Mouse (Mus musculus) adrenal gland, postnatal 10 days (tissue): ENCODE measurements around the gene Slamf9. TPM values are rescaled to one million over a fixed set of nuclear protein-coding genes. Genes with fewer than 3 reads are reported as not detected.

Source experiments
- DNase-seq: peaks from one replicate; pipeline ENCODE4 v3.0.0; 2021; ENCODE audit warnings: mixed read lengths
- total RNA-seq, 2 experiments: library from RNA; stranded (reverse); gene quantifications; 2 replicates each; pipeline ENCODE4 v1.2.3; 2021

Slamf9 gene
- total RNA-seq, 2 experiments from 2014 or later = 0.97 to 1.3 TPM

GRCm38 (mm10) chr1:172462534-172462933 is 12.6 kb upstream of the Slamf9 start:
- DNase-seq = no peak

GRCm38 (mm10) chr1:172463387-172464333 is 11.5 kb upstream of the Slamf9 start:
- no peak for DNase-seq

DNA sequence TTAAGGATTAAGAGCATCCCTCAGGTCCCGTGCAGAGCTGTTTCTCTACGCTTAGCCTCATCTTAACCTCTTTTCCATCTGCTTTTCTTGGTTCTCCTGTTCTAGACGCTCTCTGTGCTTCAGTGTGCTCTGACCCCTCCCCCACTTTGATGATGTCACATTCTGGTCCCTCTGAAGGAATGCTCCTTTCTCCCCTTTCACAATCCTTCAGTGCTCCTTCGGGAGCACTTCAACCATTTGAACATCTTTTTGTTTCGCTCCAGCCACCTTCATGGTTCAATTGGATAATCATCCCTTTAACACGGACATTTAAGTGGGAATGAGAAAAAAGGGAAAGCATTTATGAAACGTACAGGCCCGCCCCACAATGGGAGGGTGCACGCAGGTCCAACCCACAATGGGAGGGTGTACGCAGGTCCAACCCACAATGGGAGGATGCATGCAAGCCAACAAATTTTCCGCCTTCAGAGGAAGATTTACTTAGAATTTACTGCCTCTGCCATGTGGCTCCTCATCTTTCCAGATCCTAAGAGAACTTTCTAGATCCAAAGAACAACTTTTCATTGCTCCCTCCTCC is 6.8 kb upstream of the Slamf9 start:
- DNase-seq = no peak

- no peak for DNase-seq
These were observed 5.8 kb upstream of the Slamf9 start for GRCm38 (mm10) chr1:172469373-172469772.

DNA sequence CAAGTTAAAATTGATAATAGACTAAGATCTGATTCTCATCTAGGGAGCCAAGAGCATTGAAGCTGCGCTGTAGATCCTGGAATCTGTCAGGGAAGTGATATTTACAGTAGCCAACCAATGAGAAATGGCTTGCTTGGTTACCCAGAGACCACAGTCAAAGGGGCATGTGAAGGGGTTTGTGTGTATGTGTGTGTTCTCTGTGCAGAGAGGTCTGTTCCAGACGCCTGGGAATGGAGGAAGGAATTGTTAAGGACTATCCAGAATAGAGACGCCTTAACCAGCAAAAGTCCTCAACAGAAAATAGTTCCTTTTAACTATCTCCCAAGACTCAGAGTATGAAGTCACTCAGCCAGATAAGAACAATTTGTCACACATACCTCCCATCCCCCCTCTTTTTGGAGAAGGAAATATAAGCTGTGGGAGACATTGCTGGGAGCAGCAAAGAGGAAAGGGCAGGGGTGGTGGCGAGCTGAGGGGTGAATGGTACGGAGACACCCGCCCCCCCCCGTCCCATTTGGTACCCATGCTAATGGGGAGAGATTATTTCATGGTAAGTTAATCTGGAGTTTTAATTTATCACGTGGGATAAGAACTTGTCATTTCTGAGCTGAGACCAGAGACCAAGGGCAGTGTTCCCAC is 5.2 kb upstream of the Slamf9 start:
- DNase-seq = no peak

DNA sequence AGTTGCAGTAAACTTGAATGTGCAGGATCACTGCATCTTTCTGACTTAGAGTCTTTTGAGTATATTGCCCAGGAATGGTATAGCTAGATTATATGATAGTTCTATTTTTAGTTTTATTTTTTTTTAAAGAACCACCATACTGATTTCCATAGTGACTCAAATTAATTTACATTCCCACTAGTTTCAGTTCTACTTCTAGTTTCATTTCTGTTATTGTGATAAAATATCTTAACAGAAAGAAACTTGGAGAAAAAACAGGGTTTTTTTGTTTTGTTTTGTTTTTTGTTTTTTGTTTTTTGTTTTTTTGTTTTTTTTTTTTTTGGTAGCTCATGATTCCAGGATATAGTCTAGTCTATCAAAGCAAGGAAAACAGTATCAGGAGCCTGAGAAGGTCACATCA is 2.2 kb upstream of the Slamf9 start:
- no peak for DNase-seq

- no peak for DNase-seq
These were observed 962 bp upstream of the Slamf9 start for GRCm38 (mm10) chr1:172474196-172474595.

DNA sequence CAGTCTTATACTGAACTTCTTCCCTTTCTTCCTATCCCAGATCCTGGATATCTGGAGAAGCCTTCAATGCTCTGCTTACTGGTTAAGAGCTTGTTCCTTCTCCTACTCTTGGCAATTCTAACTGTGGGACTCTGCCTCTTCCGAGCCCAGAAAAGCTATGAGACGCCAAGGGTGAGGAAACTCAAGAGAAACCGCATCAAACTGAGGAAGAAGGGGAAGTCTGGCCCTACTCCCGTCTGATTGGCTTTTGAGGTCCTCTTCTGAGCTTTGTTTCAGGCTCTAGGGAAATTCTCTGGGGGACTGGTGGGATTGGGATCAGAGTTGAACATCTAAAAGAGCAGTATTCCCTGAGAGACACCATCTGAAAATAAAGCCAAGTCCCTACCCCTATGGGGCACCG is 2.9 kb downstream of the Slamf9 start:
- DNase-seq = no peak

- no peak for DNase-seq
These were observed 5.2 kb downstream of the Slamf9 start for GRCm38 (mm10) chr1:172480376-172480775.

GRCm38 (mm10) chr1:172481111-172481510 is 6.0 kb downstream of the Slamf9 start:
- no peak for DNase-seq

- peak; percentile 87 for DNase-seq
These were observed 6.6 kb downstream of the Slamf9 start, which contains the start of gene Igsf9 for GRCm38 (mm10) chr1:172481540-172482280. Gene Igsf9 (plus strand): TSS chr1:172481788.

DNA sequence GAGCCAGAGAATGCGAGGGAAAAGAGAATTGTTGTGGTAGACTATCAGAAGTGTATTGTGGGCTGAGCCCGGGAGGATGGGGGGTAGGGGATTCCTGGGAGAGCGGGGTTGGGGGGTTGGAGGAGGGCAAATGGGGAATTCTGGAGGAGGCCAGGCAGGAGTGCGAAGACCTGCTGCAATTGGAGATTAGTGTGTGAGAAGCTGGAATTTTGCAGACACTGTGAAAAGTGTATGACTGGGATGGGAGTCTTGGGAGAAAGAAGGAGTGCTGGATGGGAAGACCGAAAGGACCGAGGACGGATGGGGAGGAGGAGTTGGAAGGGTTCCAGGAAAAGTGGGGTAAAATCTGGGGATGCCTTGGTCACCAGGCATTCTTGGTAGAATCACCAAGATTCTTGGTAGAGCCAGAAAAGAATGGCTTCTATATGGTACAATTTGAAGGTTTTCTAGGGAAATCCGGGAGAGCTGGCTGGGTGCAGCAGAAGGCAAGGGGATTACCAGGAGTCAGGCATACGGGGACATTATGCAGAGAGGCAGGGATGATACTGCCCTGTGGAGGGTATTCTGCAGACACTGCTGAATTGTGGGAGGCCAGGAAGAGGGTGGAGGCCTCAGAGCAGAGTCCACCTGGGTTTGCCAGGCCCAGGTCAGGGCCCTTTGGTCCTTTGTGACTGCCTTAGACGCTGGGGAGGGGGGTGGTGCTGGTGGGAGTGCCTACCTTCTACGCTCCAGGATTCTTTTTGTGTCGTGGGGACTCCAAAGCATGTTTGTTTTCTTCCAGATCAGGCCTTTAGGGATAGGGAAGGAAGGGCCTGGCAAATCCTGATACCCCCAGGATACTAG is 7.6 kb downstream of the Slamf9 start:
- no peak for DNase-seq

DNA sequence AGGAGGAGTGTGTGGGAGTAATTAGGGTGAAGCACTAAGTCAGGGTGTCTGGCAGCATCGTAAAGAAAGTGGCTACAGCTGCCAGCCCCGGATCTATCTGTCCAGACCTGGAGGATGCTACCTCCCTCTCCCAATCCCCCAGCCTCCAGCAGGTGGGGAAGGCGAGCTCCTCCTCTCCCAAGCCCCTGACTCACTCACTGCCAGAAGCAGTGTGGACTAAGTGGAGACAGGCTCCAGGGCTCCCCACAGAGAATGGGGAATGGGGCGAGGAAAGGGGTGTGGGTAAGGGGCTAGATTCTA is 8.2 kb downstream of the Slamf9 start:
- DNase-seq = no peak

DNA sequence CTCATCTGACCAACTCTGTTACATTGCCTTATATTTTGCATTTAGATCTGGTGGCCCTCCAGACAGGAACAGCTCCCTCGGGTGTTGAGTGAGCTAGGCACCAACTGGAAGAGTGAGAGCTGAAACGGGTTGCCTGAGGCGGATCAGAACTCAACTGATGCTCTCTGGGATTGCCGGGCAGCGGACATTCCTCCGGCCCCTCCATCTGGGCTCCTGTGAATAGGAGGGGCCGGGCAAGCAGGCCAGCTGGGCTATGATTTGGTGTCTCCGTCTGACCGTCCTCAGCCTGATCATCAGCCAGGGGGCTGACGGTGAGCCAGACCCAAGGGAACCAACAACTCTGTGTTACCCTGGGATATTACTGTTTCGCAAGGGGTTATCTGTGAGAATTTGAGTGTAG is 9.1 kb downstream of the Slamf9 start:
- no peak for DNase-seq

GRCm38 (mm10) chr1:172484671-172485070 is 9.5 kb downstream of the Slamf9 start:
- DNase-seq = no peak

GRCm38 (mm10) chr1:172485821-172486220 is 10.7 kb downstream of the Slamf9 start:
- no peak for DNase-seq

GRCm38 (mm10) chr1:172486236-172486635 is 11.1 kb downstream of the Slamf9 start:
- DNase-seq = no peak

DNA sequence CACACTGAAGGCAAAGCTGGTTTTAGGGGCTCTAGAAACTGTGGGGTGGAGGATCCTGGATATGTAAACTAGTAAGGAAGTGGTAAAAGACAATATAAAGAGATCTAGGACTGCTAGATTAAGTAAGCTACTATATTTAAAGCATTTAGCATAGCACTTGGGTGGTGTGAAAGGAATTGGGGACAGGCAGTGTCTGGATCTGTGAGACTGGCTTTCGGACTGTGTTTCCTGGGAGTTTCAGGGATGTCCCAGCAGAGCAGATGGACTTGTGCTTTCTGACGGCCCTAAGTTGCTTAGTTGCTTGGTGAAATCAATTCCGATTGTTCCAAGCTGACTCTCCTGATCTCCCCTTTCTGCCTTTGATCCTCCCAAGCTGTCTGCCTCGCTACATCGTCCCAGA is 11.5 kb downstream of the Slamf9 start:
- DNase-seq = no peak

DNA sequence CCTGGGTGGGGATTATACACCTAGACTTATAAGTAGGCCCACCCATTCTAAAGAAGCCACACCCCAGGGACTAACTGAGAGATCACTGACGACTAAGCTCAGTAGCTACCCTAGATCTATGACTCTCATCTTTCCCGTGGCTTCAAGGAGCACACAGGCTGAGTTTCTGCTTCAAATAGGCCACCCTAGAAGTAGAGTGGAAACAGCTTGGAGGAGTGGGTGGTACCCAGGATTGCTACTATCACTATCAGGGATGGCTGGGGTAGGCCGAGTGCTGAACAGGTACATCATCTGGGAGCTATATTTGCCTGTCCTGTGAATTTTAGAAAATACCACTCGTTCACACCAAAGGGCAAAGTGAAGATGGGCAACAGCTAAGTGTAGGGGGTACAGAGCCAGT is 12.7 kb downstream of the Slamf9 start:
- DNase-seq = no peak

- DNase-seq = no peak
These were observed 13.7 kb downstream of the Slamf9 start for GRCm38 (mm10) chr1:172488831-172489230.

DNA sequence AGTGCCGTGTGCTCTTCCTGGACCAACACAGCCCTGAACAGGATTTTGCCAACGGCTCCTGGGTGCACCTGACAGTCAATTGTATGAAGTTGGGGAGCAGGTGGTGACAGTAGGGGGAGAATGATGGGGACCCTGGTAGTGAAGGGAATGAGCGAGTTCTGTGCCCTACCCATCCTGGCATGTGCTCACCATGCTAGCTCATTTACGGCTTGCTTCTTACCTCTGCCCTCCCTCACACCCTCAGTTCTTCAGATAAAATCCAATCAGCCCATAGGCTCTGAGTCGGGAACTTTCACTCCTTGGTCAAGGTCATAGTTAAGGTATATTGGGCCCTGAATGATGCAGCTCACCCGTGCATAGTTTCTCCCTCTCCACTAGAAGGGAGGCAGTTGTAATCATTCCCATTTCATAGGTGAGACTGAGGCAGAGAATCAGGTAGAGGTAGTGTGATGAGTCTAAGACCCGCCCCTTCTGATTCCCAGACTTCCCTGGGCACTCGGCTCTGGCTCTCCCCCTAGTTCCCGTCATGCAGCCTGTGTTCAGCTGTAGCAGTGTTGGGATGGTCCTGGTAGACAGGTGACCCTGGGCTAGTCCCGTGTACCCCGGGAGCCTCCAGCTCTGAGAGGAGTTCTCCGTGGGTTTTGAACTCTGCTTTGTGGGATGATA is 14.6 kb downstream of the Slamf9 start:
- no peak for DNase-seq
